Mouse (Mus musculus): Measurements from ENCODE around the gene Glis1. TPM values are rescaled to one million over a fixed set of nuclear protein-coding genes. Genes with fewer than 3 reads are reported as not detected.
"Not testable (repeated sequence)": the region's sequence is repeated elsewhere in the genome, so short reads cannot be mapped to it uniquely, and the experiment has no call there.

Gene Glis1
- total RNA-seq, 2 experiments from 2014 or later: 1.7 to 3.5 TPM

DNA sequence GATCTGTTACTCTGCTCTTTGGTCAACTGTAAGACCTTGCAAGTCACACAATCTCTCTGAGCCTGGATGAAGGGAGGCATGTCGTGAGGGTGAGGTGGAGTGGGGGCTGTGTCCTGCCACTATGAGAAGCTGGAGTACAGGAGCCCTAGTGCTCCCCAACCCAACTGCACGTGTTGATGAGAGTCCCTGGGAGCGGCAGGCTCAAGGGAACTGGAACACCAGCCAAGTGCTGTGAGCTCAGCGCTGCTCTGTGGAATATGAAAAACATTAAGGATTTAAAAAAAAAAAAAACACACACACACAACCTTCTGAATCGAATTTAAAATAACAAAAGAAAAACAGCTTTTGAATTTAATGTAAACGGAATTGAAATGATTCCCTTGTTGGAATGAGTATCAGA lies 141.4 kb downstream of the Glis1 start:
- no peak for DNase-seq (ENCODE audit: low spot score in 2 of 2)

- DNase-seq (ENCODE audit: low spot score in 2 of 2): no peak
Observed at GRCm38 (mm10) chr4:107576742-107577141, 142.4 kb downstream of the Glis1 start.

- DNase-seq (ENCODE audit: low spot score in 2 of 2): no peak
Observed at GRCm38 (mm10) chr4:107577146-107577839, 142.9 kb downstream of the Glis1 start.

DNA sequence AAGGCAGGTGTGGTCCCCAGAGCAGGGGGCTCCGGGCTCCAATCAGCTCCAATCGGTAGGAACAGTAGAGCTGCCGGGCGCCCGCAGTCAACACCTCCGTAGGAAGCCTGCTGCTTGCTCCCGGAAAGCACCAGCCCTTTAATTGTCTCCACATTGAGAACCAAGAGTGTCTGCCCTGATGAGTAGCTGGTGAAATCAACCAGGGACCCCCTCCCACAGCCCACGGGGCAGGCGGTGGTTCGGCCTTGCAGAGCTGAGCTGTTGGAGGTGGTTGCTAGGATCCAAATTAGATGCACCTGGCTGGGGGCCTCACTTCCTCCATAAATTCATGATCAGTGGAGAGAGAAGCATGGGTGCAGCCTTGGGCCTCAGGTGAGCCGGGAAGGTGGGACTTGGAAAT lies 146.5 kb downstream of the Glis1 start:
- no peak for DNase-seq (ENCODE audit: low spot score in 2 of 2)

- DNase-seq (ENCODE audit: low spot score in 2 of 2): no peak
Observed at GRCm38 (mm10) chr4:107586391-107586790, 152.0 kb downstream of the Glis1 start.

GRCm38 (mm10) chr4:107588637-107589036 lies 154.2 kb downstream of the Glis1 start:
- no peak for DNase-seq (ENCODE audit: low spot score in 2 of 2)

GRCm38 (mm10) chr4:107589046-107589445 lies 154.7 kb downstream of the Glis1 start:
- DNase-seq (ENCODE audit: low spot score in 2 of 2): no peak

GRCm38 (mm10) chr4:107590805-107591534 lies 156.6 kb downstream of the Glis1 start:
- DNase-seq (ENCODE audit: low spot score in 2 of 2): no peak

DNA sequence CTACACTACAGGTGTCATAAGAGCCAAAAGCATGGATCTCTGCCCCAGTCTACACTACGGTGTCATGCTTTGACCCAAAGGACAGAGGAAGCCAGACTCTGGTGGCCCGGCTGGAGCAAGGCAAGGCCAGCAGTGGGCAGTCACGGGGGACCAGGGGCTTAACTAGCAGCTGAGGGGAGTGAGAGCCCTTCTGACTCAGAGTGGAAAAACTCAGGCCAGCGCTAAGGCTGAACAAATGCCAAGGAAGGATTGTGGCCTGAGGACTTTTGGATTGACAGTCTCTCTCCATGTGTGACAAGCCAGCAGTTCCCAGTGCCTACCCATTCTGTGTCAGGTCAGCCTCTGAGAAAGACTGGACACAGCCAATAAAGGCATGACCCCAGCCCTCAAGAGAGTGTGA lies 159.0 kb downstream of the Glis1 start:
- DNase-seq (ENCODE audit: low spot score in 2 of 2): no peak

GRCm38 (mm10) chr4:107597226-107597897 lies 163.0 kb downstream of the Glis1 start:
- DNase-seq (ENCODE audit: low spot score in 2 of 2): no peak

GRCm38 (mm10) chr4:107597898-107598580 lies 163.6 kb downstream of the Glis1 start:
- no peak for DNase-seq (ENCODE audit: low spot score in 2 of 2)

- DNase-seq (ENCODE audit: low spot score in 2 of 2): not testable (repeated sequence)
Observed at GRCm38 (mm10) chr4:107598581-107598958, 164.2 kb downstream of the Glis1 start.

DNA sequence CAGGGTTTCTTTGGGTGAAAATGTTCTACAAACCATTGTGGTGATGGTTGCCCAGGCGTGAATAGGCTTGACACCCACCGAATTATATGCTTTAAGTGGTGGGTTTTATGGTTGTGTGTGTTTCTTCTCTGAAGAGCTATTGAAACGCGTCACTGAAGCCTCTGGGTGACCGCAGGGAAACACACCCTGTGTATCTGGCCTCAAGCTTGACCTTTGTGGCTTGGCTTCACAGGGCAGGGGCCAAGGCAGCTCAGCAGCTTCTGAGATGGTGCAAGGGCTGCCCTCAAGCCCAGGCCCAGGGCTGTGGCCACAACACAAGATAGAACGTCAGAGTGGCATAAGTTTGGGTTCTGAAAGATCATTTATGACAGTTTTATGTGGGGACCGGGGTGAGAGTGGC lies 167.9 kb downstream of the Glis1 start:
- DNase-seq (ENCODE audit: low spot score in 2 of 2): no peak

GRCm38 (mm10) chr4:107602787-107603186 lies 168.4 kb downstream of the Glis1 start:
- DNase-seq (ENCODE audit: low spot score in 2 of 2): peak; percentile 18 to 38

DNA sequence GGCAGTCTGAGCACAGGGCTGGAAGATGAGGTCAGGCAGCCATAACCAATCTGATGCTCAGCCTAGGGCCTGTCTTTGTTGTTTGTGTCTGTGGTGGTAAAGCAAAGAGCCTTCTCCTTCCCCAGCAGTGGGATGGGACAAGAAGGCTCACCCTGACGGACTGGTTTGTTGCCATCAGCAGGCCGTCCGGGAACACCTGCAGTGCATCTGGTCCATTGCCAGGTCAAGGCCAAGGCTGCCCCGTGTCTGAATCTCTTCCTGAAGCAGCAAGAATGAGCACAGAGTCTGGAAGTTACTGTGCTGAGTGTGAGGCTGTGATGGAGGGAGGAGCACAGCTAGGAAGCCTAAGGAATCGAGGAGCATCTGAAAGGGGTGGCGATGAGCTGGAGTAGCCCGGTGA lies 168.8 kb downstream of the Glis1 start:
- DNase-seq (ENCODE audit: low spot score in 2 of 2): no peak

DNA sequence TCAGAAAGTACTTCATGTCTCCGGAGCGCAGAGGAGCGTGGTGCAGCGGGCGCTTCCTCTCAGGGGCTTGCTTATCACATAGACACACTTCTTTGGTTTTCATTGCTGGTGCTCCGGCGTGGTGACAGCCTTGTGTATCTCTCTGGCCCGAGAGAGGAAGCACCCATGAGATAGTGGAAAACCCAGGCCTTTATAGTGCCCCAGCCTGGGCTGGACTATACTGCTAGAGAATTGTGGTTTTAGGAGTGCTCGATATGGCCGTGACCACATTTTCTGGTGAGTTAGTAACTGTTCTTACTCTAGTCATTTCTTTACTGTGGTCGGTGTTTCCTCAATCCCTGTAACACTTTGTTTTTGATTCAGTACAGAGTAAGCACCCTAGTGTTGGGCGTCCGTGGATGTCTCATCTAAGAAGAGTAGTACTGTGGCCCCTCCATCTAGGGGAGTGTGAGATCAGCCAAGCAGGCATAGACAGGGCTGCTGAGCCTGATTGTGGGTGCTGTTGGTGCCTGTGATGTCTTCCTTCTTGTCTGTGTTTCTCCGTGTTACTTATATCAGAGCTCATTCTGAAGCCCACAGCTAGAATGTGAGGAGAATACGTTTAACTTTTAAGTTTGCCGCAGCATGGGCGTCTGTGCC lies 171.7 kb downstream of the Glis1 start:
- no peak for DNase-seq (ENCODE audit: low spot score in 2 of 2)

DNA sequence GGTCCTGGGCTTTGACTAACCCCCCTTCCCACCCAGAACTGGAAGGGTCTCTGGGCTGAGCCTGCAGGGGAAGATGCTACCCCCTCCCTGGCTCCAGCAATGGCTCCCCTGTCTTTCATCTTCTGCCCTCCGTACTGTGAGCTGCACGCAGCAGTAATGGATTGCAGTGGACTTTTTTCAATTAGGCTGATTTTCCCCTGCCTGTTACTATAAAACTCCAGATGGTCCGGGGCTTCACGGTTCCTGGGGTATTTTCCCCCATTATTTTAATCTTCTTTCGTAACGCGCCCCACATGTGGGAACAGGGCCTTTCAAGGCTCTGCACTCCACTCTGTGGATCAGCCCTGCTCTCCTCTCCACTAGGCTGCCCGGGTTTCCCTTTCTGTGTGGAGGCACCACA lies 175.4 kb downstream of the Glis1 start:
- no peak for DNase-seq (ENCODE audit: low spot score in 2 of 2)

GRCm38 (mm10) chr4:107611888-107612650 lies 177.7 kb downstream of the Glis1 start:
- DNase-seq (ENCODE audit: low spot score in 2 of 2): no peak

GRCm38 (mm10) chr4:107617596-107618230 lies 183.3 kb downstream of the Glis1 start:
- DNase-seq (ENCODE audit: low spot score in 2 of 2): no peak

- DNase-seq (ENCODE audit: low spot score in 2 of 2): no peak
Observed at GRCm38 (mm10) chr4:107619487-107619886, 185.1 kb downstream of the Glis1 start.

Measured in adrenal gland, postnatal 4 days (tissue).